Comparison of ENCODE assay signal across 8 mouse cellular contexts in the genomic region with DNA sequence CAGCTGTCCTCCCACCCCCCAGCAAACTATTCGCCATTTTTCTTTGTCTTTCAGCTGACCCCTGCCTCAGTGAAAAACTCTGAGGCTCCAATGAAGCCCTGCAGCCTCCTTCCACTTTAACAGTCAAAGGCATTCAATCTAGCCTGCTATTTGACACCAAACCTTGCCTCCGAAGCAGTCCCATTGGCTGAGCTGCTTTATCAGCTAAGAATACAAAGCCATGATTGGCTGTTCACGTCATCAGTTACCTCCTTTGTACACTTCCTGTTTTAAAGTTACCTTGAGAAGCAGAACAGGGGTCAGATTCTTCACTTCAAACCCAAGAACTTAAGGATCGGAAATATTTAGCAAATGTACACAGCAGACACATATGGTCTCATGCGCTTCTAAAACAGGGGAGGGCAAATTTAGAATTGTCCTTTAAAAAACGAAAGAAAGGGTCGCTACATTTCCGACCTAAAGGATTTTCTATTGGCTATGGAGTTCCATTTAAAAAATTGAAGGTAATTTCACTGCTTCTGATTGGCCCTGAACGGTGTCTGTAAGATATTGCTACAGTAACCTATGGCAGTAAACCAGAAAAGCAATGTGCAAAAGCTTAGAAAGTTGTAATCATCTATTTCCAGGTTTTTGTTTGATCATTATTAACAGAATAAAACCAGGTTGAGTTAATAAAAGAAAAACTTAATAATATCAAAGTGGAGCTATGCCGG. TPM values are rescaled to one million over a fixed set of nuclear protein-coding genes. Genes with fewer than 3 reads are reported as not detected.
A peak's percentile ranks its signal among the peaks of the same experiment; 100 is the strongest.
DNase-seq lines count a peak whose midpoint lies in the region; ATAC-seq lines count a peak whose summit lies in the region.

No protein-coding gene starts in this region.

- peak overlapping the region; percentile 69 for H3K4me2 ChIP-seq in hindbrain, embryonic 15.5 days

- H3K9ac ChIP-seq in hindbrain, embryonic 15.5 days, result peak overlapping the region; percentile 61

- peak; percentile 83 for DNase-seq in T-cell, adult 2 months (ENCODE audit: low spot score)
- peak; percentile 70 to 78 for DNase-seq in cerebellum, postnatal 36 days
- DNase-seq in frontal cortex, postnatal 36 days (ENCODE audit: low spot score in 2 of 2), result peak; percentile 71 to 90
- DNase-seq in layer of hippocampus, postnatal 36 days, result peak; percentile 69 to 71
- DNase-seq in lung, postnatal 25 days (ENCODE audit: low spot score), result peak; percentile 95
- DNase-seq in retina, adult 2 months (ENCODE audit: low read depth, low spot score), result peak; percentile 72
- DNase-seq in thymus, postnatal 25 days, result peak; percentile 70

- peak; percentile 99 for ATAC-seq in hindbrain, embryonic 15.5 days (ENCODE audit: low FRiP score, low read depth)

- no peaks in the 10 kb centered on the region for H3K27me3 ChIP-seq in hindbrain, embryonic 15.5 days

- H3K9me3 ChIP-seq in hindbrain, embryonic 15.5 days, result no peaks in the 10 kb centered on the region

- H3K27ac ChIP-seq in hindbrain, embryonic 15.5 days (replicated peaks), result peak overlapping the region; percentile 82

- H3K4me3 ChIP-seq in hindbrain, embryonic 15.5 days, result peak overlapping the region; percentile 73

- 8% methylated on average over 10 of the region's 10 CpGs for WGBS in hindbrain, embryonic 15.5 days

- no peaks in the 10 kb centered on the region for H3K36me3 ChIP-seq in hindbrain, embryonic 15.5 days

- H3K4me1 ChIP-seq in hindbrain, embryonic 15.5 days (replicated peaks), result peaks cover 42% of the 10 kb centered on the region

RNA-seq across cellular contexts. Expression of gene Nfyc, which starts 15.6 kb away (rescaled TPM):
- polyA plus RNA-seq in hindbrain, embryonic 15.5 days (2015; fragmentation: Nextera tagmentation; extraction: Ambion mirVana), result 78.4 and 82.1 TPM in 2 replicates
- total RNA-seq in layer of hippocampus, postnatal 36 days (2021), result 10 to 100 TPM; 49.0 to 52.9 TPM

RNA-seq across cellular contexts. Expression of gene Rims3, which starts 38.8 kb away (rescaled TPM):
- 26.4 and 26.5 TPM in 2 replicates for polyA plus RNA-seq in hindbrain, embryonic 15.5 days (2015; fragmentation: Nextera tagmentation; extraction: Ambion mirVana)
- 10 to 100 TPM; 25.9 to 28.9 TPM for total RNA-seq in layer of hippocampus, postnatal 36 days (2021)

Comparison
In these comparisons a context has a peak if more than half of its experiments do, and no peak if none do; other contexts are left out.
1. Peak in every context shown above with its lines: DNase-seq, ATAC-seq, H3K4me3 ChIP-seq and H3K27ac ChIP-seq.